Mouse (Mus musculus) T-cell, adult 2 months (primary cell): Measurements from ENCODE around the gene Cpt1b.

ENCODE experiments used
- DNase-seq: peaks from one replicate; pipeline ENCODE4 v3.0.0; 2022; ENCODE audit warnings: low spot score

Cpt1b gene

DNA sequence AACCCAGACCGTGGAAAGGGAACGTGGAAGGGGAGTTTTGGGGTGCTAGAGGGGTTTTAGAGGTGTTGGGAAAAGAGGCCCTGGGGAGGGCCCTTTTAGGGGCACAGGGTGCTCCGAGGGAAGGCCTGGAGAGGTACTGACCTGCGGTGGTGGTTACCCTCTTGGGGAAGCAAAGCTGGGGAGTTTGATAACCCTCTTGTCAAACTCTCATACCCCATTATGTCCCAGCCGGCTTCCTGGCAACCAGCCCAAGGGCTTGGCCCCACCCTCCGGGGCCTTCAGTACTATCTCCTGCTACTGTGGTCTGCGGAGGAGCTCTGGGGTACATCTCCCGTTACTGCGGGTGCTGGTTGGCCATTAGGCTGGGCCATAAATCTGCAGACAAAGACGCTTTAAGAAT lies 46.2 kb downstream of the Cpt1b start:
- DNase-seq = no peak

DNA sequence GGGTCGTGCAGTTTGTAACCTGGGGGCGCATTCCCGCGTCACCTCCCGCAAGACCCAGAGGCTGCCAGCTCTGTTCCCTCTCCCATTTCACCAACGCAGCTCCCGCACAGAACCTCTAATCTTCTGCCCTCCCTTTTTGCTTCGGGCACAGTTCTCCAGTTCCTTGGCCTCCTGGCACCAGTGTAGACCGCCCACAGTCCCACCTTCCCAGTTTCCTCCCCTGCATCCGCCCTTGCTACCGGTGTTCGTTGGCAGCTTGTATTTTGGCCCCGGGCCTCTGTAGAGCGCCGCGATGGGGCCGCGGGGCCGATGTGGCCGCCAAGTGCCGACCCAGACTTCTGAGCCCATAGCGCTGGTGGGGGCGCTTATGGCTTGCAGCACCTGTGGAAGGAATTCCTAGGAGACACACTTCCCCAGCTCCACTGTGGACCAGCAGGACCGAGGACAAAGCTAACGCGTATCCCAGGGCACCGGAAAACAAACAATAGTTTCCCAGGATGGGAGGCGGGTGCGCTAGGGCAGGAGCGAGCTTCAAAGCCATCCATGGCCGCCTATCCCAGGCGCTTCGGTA lies 46.7 kb downstream of the Cpt1b start, which contains the start of gene Odf3b:
Gene Odf3b, minus strand, starts transcription at position 452 of the 571 bp plus-strand sequence.
- DNase-seq = no peak

DNA sequence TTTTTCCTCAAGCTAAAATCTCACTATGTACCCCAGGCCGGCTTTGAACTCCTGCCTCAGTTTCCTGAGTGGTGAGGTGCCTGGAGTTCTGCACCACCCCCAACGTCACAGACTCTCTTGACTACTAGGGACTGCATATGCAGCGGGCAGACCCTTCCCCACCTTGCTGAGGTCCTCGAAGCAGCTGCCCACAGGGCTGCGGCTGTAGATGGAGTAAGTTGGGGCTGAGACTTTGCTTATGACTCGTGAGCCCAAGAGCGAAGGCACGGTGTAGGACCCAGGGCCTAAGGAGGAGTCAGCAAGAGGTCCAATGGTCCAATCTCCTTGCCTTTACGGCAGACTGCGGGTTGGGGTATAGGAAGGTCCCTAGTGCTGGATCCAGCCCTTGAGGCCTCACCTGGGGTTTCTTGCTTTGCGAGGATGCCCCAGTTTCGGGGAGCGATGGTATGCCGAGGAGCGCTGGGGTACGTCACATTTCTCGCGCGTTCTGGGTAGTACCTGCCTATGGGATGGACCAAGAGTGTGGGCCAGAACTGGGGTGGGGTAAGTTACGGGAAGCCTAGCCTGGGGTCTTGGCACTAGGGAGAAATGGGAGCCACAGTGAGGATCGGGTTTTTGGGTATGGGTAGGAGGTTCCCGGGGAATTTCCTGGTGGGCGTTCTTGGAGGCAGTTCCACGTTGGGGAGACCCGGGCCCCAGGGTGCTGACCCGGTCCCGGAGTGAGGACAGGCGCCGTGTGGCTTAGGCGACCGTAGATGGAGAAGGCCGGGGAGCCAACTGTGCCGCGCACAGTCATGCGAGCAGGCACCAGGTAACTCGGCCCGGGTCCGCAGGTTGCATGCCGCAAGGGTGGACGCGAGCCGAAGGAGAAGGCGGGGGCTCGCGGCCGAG lies 47.5 kb downstream of the Cpt1b start:
- no peak for DNase-seq

DNA sequence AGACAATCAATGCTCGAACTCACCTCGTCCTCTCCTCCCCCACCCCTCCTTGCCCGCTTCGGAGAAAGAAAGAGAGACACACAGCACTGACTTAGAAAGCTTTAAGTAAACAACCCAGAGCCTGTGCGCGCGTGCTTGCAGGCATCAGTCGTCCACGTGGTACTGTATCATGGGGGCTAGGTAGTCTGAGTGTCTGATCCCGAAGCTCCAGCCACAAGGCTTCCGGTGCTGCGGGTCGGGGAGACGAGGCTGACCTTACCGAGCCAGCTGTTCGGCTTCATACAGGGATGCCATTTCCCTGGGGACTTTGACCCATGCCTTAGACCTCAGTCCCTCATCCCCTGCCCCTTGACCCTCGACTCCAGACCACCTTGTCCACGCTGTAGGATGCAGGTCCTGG lies 48.3 kb downstream of the Cpt1b start:
- no peak for DNase-seq

- no peak for DNase-seq
These were observed 48.7 kb downstream of the Cpt1b start, which contains the start of gene Tymp for GRCm38 (mm10) chr15:89376957-89377356. Gene Tymp (minus strand): TSS chr15:89377039.

- no peak for DNase-seq
These were observed 49.6 kb downstream of the Cpt1b start for GRCm38 (mm10) chr15:89376040-89376439.

DNA sequence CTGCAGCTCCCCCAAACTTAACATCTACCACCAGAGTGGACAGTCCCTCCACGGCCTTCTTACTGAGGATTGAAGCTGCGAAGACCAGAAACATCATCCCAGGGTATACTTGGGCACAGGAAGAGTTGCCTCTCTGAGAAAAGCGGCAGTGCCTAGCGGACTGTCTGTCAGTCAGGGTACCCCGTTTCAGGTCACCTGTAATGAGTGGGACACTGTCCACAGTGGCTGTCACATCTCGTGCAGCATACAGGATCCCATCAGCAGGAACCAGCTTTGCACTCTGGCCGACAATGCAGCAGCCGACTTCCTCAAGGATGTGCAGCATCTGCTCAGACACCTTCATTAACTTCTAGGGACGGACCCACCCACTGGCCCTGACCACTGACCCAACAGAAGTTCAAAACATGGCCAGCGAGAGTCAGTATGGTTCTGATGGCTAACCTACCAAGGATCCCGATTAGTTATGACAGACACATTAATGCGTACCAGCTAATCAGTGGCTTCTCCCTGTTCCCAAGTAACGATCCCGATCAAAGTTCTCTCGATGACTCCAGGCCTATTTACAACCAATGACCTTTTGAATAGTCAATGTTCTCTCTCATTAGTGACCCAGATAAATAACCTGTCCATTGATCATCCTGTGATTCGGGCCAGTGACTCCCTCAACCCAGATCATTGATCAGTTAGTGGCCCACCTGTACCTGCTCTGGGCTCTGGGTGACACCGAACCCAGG lies 50.7 kb downstream of the Cpt1b start:
- DNase-seq = no peak

DNA sequence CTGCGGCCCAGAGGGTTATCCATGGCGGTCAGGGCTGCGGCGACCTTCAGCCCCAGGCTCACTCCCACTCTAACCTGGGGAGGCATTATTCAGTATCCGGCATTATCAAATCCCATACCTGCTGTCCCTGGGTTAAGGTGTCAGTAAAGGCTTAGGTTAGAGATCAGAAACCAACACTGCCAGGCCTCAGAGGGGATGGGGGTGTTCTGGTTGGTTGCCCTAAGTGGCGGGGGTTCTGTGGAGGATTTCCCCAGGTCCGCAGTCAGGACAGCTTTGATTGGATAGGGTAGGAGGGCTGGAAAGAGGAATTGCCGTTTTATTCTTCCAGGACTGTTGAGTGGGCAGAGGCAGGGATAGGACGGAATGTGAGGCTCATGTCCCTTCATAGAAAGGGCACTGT lies 51.3 kb downstream of the Cpt1b start:
- no peak for DNase-seq

DNA sequence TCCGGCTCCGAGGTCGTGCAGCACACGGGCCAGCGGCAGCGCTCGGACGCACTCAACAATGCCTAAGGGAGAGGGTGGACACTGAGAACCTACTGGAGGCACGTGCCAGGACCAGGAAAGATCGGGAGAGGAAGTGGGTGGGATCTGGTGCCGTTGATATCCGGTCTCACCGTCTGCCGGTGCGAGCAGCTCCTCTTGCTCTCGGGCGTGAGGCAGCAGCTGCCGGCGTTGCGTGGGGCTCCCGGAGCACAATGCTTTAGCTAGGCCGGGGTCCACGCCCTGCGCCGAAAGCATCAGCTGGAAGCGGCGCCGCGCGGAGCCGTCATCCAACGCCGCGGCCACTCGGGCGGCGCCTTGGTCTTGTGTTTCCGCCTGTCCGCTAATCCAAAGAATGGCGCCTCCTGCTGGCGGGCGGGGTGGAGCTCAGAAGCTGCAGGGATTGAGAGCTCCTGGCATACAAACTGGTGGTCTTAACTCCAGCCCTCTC lies 51.9 kb downstream of the Cpt1b start, which contains the start of gene Sco2:
Gene Sco2, minus strand, starts transcription at position 85 of the 487 bp plus-strand sequence.
- peak; percentile 83 for DNase-seq

- peak; percentile 88 for DNase-seq
These were observed 52.5 kb downstream of the Cpt1b start for GRCm38 (mm10) chr15:89373027-89373761.

GRCm38 (mm10) chr15:89372536-89372935 lies 53.1 kb downstream of the Cpt1b start:
- no peak for DNase-seq

GRCm38 (mm10) chr15:89372068-89372467 lies 53.6 kb downstream of the Cpt1b start:
- DNase-seq = no peak
